Mouse (Mus musculus): ENCODE data around the gene Slc4a7. TPM values are rescaled to one million over a fixed set of nuclear protein-coding genes. Genes with fewer than 3 reads are reported as not detected.

Slc4a7 gene
- total RNA-seq, 2 experiments from 2014 or later = 49.5 to 49.8 TPM

DNA sequence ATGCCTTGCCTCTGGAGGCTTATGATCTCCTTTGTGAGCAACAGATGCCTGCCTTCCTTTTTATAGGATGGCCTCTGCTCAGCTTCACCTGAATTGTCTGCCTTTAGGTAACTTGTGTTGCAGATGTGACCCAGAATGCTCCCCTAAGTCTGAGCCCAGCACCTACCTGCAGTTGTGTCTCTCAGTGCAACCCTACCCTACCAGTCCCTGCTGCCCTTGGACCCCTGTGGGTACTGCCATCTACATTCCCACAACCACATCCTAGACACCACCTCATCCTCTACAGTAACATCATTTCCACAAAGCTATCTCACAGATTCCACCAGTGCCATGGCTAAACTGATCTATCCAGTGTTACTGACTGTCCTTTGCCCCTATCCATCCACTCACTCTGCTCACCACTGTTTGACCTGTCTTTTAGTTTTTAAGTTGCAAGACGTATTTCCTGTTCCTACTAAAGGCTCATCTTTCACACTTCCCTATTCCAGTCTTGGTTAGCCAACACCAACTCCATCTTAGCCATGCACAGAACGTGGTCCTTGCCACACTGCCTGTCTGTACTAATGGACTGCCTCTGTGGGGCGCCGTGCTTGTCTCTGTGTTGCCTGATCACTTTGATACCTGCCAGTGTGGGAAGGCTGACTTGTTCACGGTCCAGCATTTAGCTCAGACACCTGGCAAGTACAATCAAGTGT, 102.6 kb downstream of the Slc4a7 start:
- no peak for TF ChIP-seq CTCF (conservative IDR thresholded peaks at IDR 0.05)
- Histone ChIP-seq H3K4me3 (peak overlapping the region; percentile 51), H3K27ac (peak overlapping the region; percentile 52)
- no peak for DNase-seq (ENCODE audit: low spot score in 2 of 2)

- Histone ChIP-seq H3K27ac (peak overlapping the region; percentile 89), H3K4me3 (no peak overlapping the region)
- peak; percentile 41 to 50 for DNase-seq (ENCODE audit: low spot score in 2 of 2)
- TF ChIP-seq CTCF (conservative IDR thresholded peaks at IDR 0.05) = no peak
Measured at GRCm38 (mm10) chr14:14832520-14833240, 130.6 kb downstream of the Slc4a7 start.

- peak overlapping the region; percentile 90 for H3K27ac ChIP-seq
- no peak for TF ChIP-seq CTCF (conservative IDR thresholded peaks at IDR 0.05)
- DNase-seq (ENCODE audit: low spot score in 2 of 2) = no peak
- H3K4me3 ChIP-seq = no peak overlapping the region
Measured at GRCm38 (mm10) chr14:14833498-14833897, 131.4 kb downstream of the Slc4a7 start.

DNA sequence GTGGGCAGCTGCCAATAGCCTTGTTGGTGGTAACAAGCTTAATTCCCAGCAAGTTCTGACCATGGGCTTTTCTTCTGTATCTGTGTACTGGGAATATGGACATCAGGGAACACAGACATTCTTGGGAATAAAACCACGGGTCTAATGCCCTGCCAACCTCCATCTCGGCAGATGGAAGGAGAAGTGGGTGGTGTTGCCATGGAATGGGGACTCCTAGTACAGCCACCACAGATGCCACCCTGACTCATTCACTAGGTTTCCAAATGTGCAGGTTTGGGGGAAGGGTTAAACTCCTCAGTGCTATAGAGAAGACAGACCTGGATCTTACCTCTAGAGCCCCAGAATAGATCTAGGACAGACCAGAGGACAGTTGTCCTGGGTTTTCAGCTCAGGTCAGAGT, 132.2 kb downstream of the Slc4a7 start:
- Histone ChIP-seq H3K4me3 (no peak overlapping the region), H3K27ac (peak overlapping the region; percentile 90)
- DNase-seq (ENCODE audit: low spot score in 2 of 2) = peak; percentile 63 to 74
- no peak for TF ChIP-seq CTCF (conservative IDR thresholded peaks at IDR 0.05)

DNA sequence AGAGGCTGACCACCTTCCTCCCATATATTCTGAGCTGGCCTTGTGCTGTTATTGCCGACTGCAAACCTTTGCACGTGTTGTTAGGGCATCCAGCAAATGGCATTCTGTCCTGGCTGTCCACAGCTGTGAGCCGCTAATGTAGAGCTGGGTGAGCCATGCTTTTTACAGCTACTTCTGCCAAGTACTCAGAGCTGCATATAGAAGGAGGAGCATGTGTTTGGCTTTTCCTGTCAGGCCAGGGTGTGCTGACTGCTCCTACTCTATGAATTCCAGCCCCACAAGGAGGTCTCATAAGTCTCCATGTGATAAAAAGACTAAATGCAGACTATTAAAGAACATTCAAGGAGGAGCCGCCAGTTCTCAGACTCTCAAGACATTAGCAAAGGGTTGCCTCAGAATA, 135.5 kb downstream of the Slc4a7 start:
- no peak for DNase-seq (ENCODE audit: low spot score in 2 of 2)
- Histone ChIP-seq H3K4me3 (no peak overlapping the region), H3K27ac (peak overlapping the region; percentile 90)
- TF ChIP-seq CTCF (conservative IDR thresholded peaks at IDR 0.05) = no peak

- TF ChIP-seq CTCF (conservative IDR thresholded peaks at IDR 0.05) = no peak
- DNase-seq (ENCODE audit: low spot score in 2 of 2) = no peak
- Histone ChIP-seq H3K27ac (peak overlapping the region; percentile 90), H3K4me3 (no peak overlapping the region)
Measured at GRCm38 (mm10) chr14:14838109-14838508, 136.0 kb downstream of the Slc4a7 start.

DNA sequence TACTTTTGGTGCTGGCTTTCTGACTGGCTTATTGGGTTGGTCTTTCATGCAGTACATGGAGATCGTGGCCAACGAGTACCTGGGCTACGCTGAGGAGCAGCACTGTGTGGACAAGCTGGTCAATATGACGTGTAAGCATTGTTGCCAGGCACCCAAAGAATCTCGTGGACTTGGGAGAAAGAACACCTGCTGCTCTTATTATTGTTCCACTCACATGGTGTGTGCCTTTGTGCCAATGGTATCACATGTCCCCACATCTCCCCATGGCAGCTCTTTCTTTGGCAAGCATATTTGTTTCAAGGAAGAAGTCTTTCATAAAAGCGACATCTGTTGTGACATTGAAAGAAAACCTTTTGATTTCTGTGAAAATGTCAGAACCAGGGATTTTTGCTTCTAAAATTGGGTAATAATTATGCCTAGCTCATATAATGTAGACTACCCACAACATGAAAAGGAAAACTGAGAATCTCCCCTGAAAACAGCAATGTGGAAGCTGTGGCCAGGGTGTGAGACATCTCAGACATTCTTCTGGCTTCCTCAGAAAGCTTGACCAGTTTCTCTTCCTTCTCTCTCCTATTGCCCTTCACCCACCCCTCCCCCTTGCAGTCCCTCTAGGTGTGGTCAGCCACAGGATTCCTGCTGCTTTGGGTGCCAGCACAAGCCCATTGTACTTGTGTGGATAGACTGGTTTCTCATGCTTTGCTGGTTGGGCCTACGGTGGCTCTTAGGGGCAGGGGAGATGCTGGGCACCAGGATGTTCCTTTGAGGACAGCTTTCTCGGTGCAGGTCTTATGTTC, 140.9 kb downstream of the Slc4a7 start:
- no peak for TF ChIP-seq CTCF (conservative IDR thresholded peaks at IDR 0.05)
- DNase-seq (ENCODE audit: low spot score in 2 of 2) = peak; percentile 35 to 44
- no peak overlapping the region for H3K4me3 ChIP-seq
- peak overlapping the region; percentile 77 for H3K27ac ChIP-seq

Other genes with a start within 250 kb of the Slc4a7 start
- gene Nek10, start 101.1 kb downstream of the Slc4a7 start, total RNA-seq (2021) = 1 to 10 TPM; 4.8 to 5.6 TPM